Mouse (Mus musculus) liver, embryonic 14.5 days (tissue): ENCODE measurements at regions not wholly inside any gene's neighbourhood (a gene's known extent, or its start where the extent isn't known, plus 50 kb on each side); places are given as distances from the start of the nearest gene placed in this dataset.

ENCODE experiments used
- ATAC-seq: fragments of 200-750 bp; cut with Nextera tagmentation; 2 replicates; pipeline ENCODE4 v1.8.0; 2017; ENCODE audit warnings: moderate number of reproducible peaks, mild to moderate bottlenecking, moderate library complexity; ENCODE audit not compliant: insufficient read depth
- DNase-seq, 3 experiments: peaks; one replicate each; pipeline ENCODE4 v3.0.0-alpha.2; 2012 to 2013; ENCODE audit warnings: low read depth in 3 of 3, low spot score in 3 of 3
- H3K27ac ChIP-seq: fragments of 300-500 bp; sonication (generic); 2 replicates; pipeline ENCODE4 v1.5.1; 2014; ENCODE audit warnings: moderate library complexity, mild to moderate bottlenecking, control low read depth, inconsistent platforms
- H3K27me3 ChIP-seq: fragments of 300-500 bp; sonication (generic); 2 replicates; pipeline ENCODE4 v1.6.1; 2014; ENCODE audit warnings: mild to moderate bottlenecking, low read length, moderate library complexity; ENCODE audit not compliant: control insufficient read depth, insufficient read depth
- H3K36me3 ChIP-seq: fragments of 300-500 bp; sonication (generic); replicated peaks from 2 replicates; pipeline ENCODE4 v1.6.1; 2014; ENCODE audit warnings: low read depth; ENCODE audit not compliant: control insufficient read depth, insufficient read depth
- H3K4me1 ChIP-seq, 2 experiments: fragments of 200-500 bp in 1 of 2; fragments of 300-500 bp in 1 of 2; sonication (generic) in 1 of 2; replicated peaks; 2 replicates each; pipeline ENCODE4 v1.6.1; 2012 to 2014; ENCODE audit warnings: antibody characterized with exemption in 1 of 2, inconsistent platforms in 1 of 2, low read length in 1 of 2; ENCODE audit not compliant: control insufficient read depth in 2 of 2, insufficient read depth in 2 of 2
- H3K4me2 ChIP-seq: fragments of 300-500 bp; sonication (generic); 2 replicates; pipeline ENCODE4 v1.6.1; 2014; ENCODE audit warnings: low read depth, mild to moderate bottlenecking, control low read depth, moderate library complexity
- H3K4me3 ChIP-seq, 2 experiments: fragments of 200-500 bp in 1 of 2; fragments of 300-500 bp in 1 of 2; sonication (generic) in 1 of 2; 2 replicates each; pipeline ENCODE4 v1.5.1; 2012 to 2014; ENCODE audit warnings: low read depth in 2 of 2, low read length in 2 of 2, mild to moderate bottlenecking in 2 of 2, control low read depth in 1 of 2, inconsistent platforms in 1 of 2, moderate library complexity in 1 of 2; ENCODE audit not compliant: insufficient read depth in 1 of 2
- H3K9ac ChIP-seq: fragments of 300-500 bp; sonication (generic); replicated peaks from 2 replicates; pipeline ENCODE4 v1.6.1; 2014; ENCODE audit warnings: mild to moderate bottlenecking, control low read depth, moderate library complexity
- H3K9me3 ChIP-seq: fragments of 300-500 bp; sonication (generic); 2 replicates; pipeline ENCODE4 v1.6.1; 2016; ENCODE audit warnings: low read length, mixed read lengths; ENCODE audit not compliant: control insufficient read depth
- CTCF ChIP-seq: IDR thresholded peaks from 2 replicates; pipeline ENCODE4 v1.5.1; 2016; ENCODE audit warnings: antibody characterized with exemption, low read depth, control low read depth
- EP300 ChIP-seq: IDR thresholded peaks from 2 replicates; pipeline ENCODE4 v1.6.1; 2016; ENCODE audit warnings: antibody characterized with exemption, low read depth
- WGBS: fragments of 180-500 bp; shearing (Covaris S2); extraction: QIAGEN DNeasy Blood & Tissue Kit; methylation state at CpG from one replicate; pipeline ENCODE4 v1.1.7; 2014; ENCODE audit not compliant: insufficient replicate concordance; 5-methylcytosine and 5-hydroxymethylcytosine counted together

DNA sequence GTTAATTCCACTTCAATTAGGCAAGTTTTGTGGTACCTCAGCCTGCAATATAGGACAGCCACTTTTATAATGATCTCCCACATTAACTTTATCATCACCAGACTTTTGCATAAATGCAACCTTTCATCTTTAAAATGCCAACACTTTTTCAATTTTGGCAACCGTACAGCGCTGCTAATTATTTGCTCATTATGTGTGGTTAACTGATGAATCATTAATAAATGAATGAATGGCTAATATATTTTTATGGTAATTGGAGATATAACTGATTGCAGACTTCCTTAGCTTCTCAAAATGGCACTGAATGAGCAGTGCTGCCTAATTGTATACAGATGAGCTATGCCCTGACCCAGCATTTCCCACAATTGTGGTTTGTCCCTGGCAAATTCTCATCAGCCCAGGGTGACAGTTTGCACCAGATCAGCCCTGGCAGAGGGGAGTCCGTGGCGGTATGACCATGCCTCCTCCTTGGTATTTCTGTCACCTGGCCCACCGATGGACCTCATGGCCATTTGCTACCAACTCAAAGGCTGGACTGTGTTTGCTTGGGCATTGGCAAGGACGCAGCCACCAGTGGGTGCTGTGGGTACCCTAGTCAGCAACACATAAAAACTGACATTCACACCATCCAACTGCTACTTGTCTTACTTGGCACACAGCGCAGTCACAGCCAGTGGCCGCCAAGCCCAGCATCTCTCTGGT lies 173.7 kb upstream of the Lmo4 start:
- Histone ChIP-seq H3K27ac (no peak overlapping the region), H3K9ac (no peak overlapping the region), H3K36me3 (no peaks in the 10 kb centered on the region), H3K4me2 (no peak overlapping the region), H3K4me1 (peaks cover 0 to 2% of the 10 kb centered on the region in 2 experiments; a peak in 1 of 4 replicates), H3K9me3 (no peaks in the 10 kb centered on the region), H3K4me3 (no peak overlapping the region), H3K27me3 (no peaks in the 10 kb centered on the region)
- 75% methylated on average over 8 of the region's 8 CpGs for WGBS
- no peak for DNase-seq
- ATAC-seq = no peak
- no peak for TF ChIP-seq EP300
- no peak for TF ChIP-seq CTCF

GRCm38 (mm10) chr3:144377626-144378523 lies 172.9 kb upstream of the Lmo4 start:
- 65% methylated on average over 18 of the region's 18 CpGs for WGBS
- no peaks in the 10 kb centered on the region for H3K27me3 ChIP-seq
- TF ChIP-seq CTCF = no peak
- no peak for TF ChIP-seq EP300

GRCm38 (mm10) chr3:144376463-144377402 lies 171.7 kb upstream of the Lmo4 start:
- peaks cover 0 to 2% of the 10 kb centered on the region in 2 experiments; a peak in 1 of 4 replicates for H3K4me1 ChIP-seq
- H3K4me3 ChIP-seq = no peak overlapping the region
- ATAC-seq (no peak), DNase-seq (no peak)
- H3K9me3 ChIP-seq = no peaks in the 10 kb centered on the region
- no peaks in the 10 kb centered on the region for H3K27me3 ChIP-seq
- WGBS = 69% methylated on average over 15 of the region's 15 CpGs
- H3K27ac ChIP-seq = no peak overlapping the region
- H3K36me3 ChIP-seq = no peaks in the 10 kb centered on the region
- no peak for TF ChIP-seq EP300
- TF ChIP-seq CTCF = no peak
- no peak overlapping the region for H3K9ac ChIP-seq
- no peak overlapping the region for H3K4me2 ChIP-seq

More at GRCm38 (mm10) chr3:144377626-144378523, 172.9 kb upstream of the Lmo4 start:
- no peak overlapping the region for H3K27ac ChIP-seq
- H3K36me3 ChIP-seq = no peaks in the 10 kb centered on the region
- no peak overlapping the region for H3K4me2 ChIP-seq
- no peaks in the 10 kb centered on the region for H3K9me3 ChIP-seq
- H3K4me1 ChIP-seq = peaks cover 0 to 2% of the 10 kb centered on the region in 2 experiments; a peak in 1 of 4 replicates
- ATAC-seq (no peak), DNase-seq (no peak)
- H3K4me3 ChIP-seq = no peak overlapping the region
- H3K9ac ChIP-seq = no peak overlapping the region

DNA sequence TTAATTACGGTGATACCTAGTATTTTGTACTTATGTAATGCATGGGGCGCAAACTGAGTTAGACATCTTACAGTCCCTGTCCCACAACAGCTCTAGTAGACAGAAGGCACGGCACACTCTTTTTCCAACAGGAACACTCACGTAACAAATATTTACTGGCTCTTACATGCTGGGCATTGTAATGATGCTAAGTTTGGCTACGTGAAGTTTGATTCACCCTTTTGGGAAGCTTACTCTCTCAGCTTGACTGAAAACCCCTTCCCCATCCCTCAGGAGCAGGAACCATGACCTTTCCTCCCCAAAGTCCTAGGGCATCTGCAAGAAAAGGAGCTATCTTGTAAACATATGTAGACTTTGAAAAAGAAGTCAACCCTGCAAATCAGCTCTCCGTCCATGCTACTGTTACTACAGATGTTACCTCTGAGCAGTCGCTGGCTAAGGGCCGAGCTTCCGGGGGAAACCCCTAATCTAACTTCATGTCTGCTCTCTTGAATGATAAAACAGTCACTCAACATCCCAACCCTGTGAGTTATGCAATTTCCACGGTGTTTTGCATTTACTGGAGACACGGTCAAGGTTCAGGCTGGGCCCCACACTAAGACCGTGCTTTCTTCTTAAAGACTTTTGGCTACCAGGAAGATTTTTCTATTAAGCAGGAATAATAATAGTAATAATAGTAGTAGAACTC lies 170.8 kb upstream of the Lmo4 start:
- Histone ChIP-seq H3K4me3 (no peak overlapping the region), H3K27me3 (no peaks in the 10 kb centered on the region), H3K36me3 (no peaks in the 10 kb centered on the region), H3K27ac (no peak overlapping the region), H3K4me1 (peaks cover 0 to 2% of the 10 kb centered on the region in 2 experiments; a peak in 1 of 4 replicates), H3K9me3 (no peaks in the 10 kb centered on the region), H3K4me2 (no peak overlapping the region), H3K9ac (no peak overlapping the region)
- TF ChIP-seq CTCF = no peak
- TF ChIP-seq EP300 = no peak
- no peak for DNase-seq
- WGBS = 39% methylated on average over 12 of the region's 12 CpGs
- ATAC-seq = no peak
